Mouse (Mus musculus) bone marrow, adult 2 months (tissue): ENCODE measurements around the gene Rsad2.

ENCODE experiments used
- CTCF ChIP-seq: fragments of 200-500 bp; IDR thresholded peaks from 2 replicates; pipeline ENCODE4 v1.5.1; 2011; ENCODE audit warnings: low read length, control low read depth; ENCODE audit not compliant: control insufficient read depth, insufficient read depth
- POLR2A ChIP-seq: fragments of 200-500 bp; IDR thresholded peaks from 2 replicates; pipeline ENCODE4 v1.6.1; 2011; ENCODE audit warnings: low read depth, mild to moderate bottlenecking, control low read depth, low read length, borderline replicate concordance; ENCODE audit not compliant: control insufficient read depth

DNA sequence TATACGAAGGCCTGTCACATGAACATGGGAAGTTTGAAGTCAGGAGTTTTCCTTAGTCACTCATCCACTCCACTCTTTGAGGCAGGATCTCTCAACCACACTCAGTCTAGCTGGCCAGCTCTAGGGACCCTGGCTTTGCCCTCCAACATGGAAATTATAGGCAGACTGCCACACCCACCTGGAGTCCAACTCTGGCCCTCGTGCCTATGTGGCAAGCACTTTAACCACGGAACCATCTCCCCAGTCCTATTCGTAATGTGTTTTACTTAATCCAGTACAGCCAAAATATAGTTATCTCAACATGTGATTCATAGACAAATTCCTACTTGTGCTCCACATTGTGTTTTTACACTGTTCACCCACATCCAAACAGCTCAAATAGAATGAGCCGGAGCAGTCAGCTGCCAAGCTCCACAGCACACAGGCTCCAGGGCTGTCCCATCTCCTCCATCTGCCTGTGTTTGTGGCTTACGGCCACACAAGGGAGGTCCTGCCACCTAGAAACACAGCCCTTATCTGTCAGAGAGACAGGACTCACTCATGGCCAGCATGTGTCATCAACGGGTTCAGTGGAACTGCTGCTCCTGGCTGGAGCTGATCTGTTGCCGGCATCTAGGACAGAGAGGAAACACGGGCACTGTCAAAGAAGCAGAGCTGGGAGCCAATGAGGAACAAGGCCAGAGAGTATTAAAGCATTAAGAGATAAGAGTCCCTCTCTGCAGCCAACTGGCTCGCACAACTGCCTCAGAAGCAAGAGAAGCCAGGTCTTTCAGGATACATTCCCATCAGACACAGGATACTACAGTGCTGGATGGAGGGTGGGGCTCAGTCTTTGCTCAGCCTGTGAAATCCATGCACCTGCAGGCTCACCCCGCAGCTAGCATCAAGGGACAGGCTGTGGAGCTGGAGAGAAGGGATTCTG, 51.2 kb downstream of the Rsad2 start:
- TF ChIP-seq CTCF = no peak
- no peak for TF ChIP-seq POLR2A
